Mouse (Mus musculus) cerebellum, postnatal 4 days (tissue): ENCODE data around the gene Clca1.
"Not testable (repeated sequence)": the region's sequence is repeated elsewhere in the genome, so short reads cannot be mapped to it uniquely, and the experiment has no call there.

Source experiments
- DNase-seq, 2 experiments: peaks; one replicate each; pipeline ENCODE4 v3.0.0; 2022; ENCODE audit warnings: low spot score in 2 of 2, mixed read lengths in 1 of 2

Clca1 gene

DNA sequence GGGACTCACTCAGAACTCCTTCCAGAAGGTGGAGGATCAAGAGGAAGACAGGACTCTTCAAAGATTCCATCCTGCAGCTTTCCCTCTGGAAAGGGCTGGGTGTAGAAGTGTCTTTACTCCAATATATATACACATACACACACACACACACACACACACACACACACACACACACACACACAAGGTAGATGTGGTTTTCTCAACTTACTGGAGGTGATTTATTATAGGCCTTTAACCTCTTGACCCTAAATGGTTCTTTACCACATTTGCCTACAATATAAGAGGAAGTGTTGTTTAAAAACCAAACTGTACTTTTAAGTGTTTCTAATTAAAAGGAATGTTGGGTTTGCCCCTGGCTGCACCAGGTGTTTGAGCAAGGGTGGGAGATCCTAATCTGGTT, at the start of gene Clca1:
Clca1 (minus strand) TSS at position 101 of the 400 bp plus-strand sequence.
- DNase-seq = no peak

DNA sequence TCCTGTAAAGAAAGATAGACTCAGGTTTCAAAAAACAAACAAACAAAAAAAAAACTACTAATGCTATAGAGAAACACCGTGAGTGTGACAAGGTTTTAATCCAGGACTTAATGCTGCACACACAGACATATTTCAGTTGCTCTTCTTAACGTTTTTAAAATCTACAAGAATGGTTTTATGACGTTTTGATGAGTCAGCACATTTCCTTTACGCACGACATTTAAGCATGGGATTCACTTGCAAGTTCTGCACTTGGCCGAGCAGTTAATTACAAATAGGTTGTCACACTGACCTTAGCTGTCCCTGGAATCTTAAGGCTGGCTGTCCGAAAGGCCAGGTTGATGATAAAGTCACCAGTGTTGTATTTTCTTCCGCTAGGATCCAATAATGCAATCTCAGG, 48.3 kb upstream of the Clca1 start:
- DNase-seq = no peak

DNA sequence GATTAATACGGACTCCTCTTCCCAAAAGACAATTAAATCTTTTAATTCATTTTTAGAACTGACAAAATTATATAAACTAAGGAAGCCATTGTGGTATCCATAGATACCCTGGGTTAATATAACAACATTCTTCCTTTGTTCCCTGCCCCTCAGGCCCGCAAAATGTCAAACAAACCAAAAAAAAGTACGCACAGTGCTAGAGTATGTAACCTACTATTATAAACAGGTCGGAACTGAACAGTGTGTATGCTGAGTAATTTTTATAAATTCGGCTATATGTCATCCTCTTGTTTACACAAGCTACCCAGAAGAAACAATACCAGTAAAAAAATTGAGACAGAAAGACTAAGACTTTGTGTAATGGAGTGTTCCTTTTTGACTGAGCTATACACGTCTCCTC, 45.8 kb upstream of the Clca1 start:
- DNase-seq = no peak

DNA sequence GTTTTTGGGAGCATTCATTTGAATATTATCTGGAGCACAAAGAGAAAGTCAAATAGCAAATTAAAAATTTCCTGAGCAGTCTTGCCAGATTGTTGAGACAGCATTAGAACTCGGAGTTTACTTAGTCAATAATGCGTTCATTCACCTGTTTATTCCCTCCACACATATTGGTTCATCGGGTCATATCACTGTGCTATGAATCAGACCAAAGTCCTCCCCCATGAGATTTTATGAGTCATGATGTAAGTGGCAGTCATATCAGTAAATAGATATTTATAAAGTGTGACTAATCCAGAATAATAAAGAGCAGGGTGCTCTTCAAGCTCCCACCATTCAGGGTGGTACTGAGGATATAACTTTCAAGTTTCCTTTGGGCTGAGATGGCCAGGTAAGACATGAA, 39.8 kb upstream of the Clca1 start:
- no peak for DNase-seq

DNA sequence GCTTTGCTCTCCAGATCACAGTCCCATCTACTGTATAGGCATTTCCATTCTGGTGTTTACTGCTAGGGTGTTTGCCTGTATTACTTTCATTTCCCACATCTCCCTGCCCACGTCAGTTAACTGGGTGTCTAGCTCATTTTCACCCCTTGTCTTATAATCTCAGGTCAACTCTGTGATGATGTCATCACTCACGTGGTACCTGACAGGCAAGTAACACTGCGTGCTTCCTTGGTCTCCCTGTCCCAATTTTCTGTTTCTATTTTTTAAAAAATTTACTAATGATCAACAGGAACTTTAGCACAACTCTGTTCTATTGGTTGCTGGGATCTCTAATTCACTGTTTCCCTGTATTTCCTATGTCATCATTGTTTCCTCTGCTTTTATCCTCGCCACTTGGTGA, 36.4 kb upstream of the Clca1 start:
- DNase-seq = no peak

DNA sequence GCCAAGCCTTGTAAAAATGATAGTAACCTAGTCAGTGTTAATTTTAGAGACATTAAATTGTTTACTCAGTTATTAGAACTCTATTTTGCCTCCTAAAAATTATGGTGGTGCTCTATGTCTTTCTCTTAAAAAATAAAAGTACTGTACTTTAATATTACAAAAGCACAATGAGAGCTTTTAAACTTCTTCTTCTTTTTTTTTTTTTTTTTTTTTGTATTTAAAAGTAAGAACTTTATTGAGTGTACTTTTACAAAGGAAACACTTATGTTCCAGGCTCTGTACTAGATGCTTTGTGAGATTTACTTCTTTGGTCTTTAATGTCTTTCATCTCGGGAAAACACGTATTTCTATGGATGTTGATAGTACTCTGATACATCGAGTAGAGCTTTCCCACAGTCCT, 22.6 kb upstream of the Clca1 start:
- DNase-seq = not testable (repeated sequence)

DNA sequence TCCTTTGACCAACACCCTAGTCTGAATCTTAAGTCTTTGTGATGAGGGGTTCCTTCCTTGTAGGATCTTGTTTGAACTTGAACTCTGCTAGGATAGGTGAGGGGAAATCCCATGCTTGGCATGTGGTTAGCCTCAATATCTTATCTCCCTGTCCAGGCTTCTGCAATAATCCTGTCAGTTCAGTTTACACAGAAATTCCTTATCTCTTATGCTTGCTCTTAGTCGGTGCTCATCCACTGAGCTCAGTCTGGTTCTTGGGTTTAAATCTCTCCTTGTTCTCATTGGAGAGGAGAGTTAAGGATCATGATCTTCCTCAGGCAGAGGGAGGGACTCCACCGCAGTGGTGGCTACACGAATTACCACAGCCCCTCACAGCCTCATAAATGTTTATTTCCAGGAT, 17.2 kb upstream of the Clca1 start:
- no peak for DNase-seq

DNA sequence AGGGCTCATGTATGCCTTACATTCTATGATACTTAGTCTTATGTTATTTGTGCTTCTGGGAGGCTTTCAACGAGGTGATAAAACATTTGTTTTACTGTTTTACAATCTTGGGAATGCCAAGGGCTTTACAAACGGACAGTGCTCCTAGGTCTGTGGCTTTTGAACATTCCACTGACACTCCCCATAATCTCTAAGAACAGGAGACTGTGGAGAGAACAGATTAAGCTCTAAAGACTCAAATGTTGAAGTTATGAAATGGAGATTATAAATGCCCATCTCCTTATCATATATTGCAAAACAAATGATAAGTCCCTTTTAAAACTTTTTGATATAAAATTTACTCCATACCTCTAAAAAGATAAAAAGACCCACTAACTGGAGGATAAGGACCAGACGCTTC, 6.2 kb upstream of the Clca1 start:
- DNase-seq = no peak

DNA sequence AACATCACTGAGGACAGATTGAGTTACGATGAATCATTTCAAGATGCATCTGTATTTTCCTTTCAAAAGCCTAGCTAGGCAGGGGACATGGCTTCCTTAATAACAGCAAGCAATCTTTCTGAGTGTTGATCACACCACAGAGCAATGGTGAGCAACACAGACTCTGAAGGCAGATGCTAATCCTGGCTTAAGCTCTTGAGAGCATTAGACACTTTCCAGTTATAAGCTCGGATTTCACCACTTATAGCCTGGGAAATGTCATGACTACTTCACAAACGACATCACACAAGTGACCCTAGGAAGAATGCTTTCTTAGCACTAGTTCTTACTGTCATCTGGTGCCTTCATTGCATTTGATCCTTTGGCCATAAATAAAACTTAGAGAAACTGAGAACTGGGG, 4.5 kb downstream of the Clca1 start:
- no peak for DNase-seq

DNA sequence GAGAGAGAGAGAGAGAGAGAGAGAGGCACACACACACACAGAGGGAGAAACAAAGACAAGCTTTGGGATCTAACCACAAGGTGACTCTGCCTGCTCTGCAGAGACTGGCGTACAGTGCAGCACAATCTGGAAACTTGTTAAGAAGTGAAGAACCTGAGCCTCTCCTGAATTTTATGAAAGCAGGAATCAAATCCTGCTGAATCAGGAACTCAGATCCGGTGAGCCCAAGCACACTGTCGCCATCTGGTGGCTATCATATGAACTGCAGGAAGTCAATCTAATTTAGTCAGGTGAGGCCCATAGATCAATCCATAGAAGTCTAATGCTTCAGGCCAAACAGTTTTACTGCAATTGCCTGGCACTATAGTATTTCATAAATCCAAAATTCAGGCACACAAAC, 5.8 kb downstream of the Clca1 start:
- DNase-seq = peak; percentile 25 to 52

DNA sequence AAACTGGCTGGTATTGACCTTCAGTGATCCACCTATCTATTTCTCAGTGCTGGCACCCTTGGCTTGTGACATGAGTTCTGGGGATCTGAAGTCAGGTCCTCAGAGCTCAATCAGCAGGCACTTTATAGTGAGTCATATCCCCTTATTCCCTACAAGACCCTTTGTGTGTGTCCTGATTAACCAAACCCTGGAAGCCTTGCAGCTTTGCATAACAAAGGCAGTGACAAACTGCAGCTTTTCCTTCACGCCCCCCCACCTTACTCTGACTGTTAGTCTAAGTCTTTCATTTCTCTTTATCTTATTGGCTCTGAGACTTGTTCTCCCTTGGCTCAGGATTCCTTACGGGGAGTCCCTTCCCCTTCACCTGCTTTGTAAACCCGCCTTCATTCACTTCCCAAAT, 14.8 kb downstream of the Clca1 start:
- no peak for DNase-seq

DNA sequence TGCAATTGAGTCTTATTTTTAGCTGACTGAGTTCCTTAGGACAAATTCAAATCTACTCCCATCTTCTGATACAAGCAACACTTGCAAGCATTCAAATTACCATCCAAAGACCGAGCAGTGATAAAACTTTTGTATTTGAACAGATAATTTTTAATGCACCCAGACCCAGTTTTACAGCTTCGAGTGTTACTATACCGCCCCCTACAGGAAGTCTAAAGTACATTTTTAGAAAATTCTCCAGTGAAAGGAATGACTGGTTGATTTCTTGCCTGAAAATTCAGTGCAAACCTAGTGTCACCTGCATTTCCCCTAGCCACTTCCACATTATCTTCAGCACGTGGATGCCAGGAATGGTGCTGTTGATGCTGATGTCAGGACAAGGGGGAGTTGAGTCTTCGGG, 28.2 kb downstream of the Clca1 start:
- no peak for DNase-seq

DNA sequence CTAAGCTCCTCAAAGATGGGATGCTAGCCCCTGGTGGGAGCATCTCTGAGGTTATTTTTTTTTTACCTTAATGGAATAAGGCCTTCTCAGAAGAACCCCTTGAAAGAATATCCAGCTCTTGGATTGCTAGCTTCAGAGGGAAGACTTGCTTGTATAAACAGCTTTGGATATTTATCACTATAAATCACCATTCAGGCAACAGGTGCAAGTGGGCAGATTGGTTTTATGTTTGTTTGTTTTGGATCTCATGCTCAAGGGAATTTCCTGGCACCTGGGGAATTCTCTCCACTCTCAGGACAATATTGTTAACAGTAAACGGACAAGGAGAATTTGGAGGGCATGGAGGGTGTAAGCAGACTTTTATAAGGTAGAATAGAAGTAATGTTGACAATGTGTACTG, 31.7 kb downstream of the Clca1 start:
- DNase-seq = no peak

DNA sequence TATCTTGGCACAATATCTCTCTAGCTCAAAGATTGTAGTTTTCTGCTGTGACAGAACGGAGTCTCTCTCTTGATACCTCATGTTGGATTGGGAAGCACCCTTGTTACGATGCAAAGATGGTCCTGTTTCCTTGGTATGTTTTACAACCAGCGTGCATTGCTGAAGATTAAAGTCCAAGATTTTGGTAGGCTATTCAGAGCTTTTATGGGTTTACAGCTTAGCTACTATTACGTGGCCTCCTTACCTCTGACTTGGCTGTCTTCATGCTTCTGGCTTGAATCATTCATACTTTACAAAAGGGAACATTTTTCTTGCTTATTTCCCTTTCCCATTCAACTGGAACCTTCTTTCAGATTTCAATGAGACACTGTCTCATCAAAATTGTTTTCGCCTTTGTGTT, 39.5 kb downstream of the Clca1 start:
- DNase-seq = no peak

DNA sequence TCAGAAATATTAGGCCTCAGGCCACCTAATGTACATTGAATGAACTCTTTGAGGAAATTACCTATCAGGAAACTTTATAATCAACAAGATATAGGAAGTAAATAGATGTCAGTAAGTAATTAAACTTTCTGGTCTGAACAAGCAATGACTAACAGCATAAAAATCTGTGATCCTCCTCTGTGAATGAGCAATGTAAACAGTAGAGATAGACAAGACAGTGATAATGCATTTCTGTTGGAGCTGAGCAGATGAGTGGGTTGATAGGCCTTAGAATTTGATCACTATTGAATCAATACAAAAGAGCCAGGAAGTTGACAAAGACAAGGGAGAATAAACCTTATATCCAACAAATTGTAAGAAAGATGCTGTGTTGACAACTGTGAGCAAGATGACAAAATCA, 40.0 kb downstream of the Clca1 start:
- DNase-seq = no peak

DNA sequence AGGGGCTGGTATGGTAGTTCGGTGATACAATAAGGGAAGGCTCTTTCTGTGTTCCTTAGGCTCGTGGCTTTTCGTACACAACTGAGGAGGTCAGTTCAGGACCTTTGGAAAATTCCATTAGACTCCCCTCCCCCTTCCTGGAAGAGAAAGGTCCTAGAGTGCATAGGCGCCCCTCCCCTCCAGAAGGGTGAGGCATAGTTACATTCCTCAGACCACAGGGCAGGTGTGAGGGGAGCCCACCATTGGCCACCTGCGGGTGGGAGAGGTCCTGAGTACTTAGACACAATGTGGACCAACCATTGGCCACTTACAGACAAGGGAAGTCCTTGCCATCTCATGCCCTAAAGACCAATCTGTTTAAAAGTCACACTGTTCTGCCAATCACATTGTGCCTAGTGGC, 46.7 kb downstream of the Clca1 start:
- DNase-seq = no peak

DNA sequence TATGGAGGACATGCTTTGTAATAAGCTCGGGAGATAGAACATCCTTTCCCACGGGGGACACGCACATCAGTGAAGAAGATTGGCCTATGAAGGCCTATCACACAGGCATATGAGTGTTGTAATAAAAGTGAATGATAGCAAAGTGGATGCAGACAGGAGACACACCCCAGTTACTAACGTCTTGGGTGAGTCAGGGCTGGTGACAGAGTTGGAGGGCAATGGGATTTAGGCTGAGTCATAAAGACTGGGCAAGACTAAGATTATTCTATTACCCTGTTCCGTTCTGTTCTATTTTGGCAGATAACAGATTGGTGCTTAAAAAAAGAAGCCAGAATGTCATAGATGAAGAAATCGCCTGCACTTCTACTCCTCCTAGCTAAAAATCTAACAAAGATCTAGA, 52.0 kb downstream of the Clca1 start:
- no peak for DNase-seq

DNA sequence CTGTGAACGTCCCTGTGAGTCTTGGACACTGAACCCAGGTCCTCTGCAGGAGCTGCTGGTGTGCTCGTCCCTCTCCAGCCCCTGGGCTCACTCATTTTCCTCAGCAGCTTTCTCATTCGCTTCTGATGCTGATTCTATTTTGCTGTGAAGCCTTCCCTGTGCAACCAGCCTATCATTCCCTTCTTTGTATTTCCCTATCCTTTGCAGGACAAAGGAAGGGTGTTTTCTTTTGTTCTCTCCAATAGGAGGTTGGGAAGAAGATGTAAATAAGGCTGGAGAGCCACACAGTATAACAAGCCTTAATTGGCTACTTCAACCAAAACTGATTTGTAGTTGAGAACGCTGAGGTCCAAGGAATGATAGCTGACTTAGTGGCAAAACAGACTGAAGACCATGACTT, 54.9 kb downstream of the Clca1 start:
- DNase-seq = no peak

DNA sequence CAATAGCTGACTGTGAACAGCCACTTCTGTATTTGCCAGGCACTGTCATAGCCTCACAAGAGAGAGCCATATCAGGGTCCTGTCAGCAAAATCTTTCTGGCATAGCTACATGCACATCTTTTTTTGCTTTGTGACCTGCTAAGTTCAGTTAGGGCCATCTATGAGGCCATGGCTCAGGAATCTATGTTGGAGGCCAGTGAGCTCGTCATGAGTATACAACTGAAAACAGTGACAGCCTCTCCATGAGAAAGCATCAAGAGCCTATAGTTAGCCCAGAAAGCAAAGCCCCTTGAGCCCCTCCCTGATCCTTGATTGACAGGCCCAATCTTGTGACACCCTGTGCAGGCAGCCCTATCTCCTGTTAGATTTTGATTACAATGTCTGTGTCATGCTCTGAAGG, 56.5 kb downstream of the Clca1 start:
- no peak for DNase-seq

DNA sequence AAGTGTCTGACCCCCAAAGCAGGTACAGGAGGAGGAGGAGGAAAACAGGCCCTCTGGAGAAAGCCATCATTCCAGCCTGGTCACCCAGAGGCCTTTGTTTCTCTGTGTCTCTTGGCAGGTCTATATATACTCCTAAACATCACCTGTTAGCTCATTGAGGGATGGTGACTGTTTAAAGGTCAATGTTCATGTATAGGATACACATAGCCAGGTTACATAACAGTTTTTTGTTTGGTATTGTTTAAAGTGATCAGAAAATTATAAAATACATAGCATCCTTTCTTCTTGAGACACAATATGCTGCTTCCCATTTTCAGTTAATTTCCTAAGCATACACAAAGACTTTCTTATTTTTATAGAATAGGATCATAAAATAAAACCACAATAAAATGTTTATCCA, 57.6 kb downstream of the Clca1 start, which contains the start of gene Clca4a:
Clca4a (minus strand) TSS at position 101 of the 400 bp plus-strand sequence.
- DNase-seq = no peak

DNA sequence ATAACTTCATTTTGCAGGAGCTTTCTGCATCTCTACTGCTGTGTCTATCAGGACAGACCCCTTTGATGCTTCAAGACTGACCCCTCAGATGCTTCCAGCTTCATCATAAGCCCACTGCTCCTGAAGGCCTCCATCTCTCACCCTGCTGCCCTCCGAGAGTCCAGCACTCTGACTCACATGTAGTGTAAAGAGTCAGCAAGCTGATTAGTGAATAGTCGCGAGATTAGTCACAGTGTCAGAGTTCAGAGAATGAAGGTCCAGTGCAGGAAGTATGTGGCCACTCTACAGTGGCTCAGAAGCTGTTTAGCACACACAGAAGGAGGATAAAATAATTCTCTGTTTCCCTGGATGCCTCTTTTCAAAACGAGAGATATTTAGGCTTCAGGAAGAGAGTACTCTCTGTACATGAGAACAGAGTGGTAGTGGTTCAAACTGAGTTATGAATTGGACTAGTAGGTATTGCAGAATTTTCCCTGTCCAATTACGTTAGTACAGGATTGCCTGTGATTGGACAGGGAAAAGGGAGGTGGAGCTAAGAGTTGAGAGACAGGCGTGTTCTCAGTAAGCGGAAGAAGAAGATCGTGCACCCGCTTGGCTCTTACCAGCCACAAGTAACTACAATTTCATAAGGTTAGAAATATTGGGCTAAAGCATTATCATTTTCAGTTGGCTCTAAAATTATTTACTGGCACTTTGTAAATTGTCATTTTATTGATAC, 60.9 kb downstream of the Clca1 start:
- DNase-seq = no peak

DNA sequence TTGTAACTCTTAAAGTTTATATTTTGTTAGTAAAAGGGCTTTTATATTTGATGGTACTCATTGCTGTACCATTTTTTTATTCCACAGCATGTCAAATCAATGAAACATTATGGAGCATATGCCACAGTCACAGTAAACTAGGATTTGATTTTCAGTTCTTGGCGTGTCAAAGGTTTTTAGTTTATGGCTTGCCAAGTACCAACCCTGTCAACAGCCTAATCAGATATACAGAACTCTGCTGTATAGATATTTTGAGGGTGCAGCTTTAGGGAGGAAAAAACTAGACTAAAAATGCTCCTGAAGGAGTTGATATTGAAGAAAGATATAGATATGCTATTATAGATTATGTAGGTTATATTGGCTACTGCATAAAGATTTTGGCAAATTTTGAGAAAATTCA, 62.8 kb downstream of the Clca1 start:
- DNase-seq = no peak

DNA sequence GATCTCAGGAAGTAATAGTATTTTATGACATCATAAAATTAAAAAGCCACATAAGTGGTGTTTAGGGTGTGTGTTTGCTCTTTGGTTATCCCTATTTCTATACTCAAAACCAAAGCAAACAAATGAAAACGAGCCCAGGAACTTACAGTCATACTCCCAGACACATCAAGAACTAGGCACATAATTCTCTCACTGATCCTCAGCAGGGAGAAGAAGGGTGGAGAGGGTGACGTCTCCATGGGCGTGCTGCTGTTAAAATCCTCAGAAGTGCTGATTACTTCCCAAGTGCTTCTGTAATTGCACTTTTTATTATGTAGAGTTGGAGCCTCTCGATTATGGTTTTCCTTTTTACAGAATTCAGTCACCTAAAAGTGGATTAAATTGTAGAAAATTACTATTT, 66.5 kb downstream of the Clca1 start:
- DNase-seq = no peak
